ENCODE assay signal across 11 mouse cellular contexts in the genomic region with DNA sequence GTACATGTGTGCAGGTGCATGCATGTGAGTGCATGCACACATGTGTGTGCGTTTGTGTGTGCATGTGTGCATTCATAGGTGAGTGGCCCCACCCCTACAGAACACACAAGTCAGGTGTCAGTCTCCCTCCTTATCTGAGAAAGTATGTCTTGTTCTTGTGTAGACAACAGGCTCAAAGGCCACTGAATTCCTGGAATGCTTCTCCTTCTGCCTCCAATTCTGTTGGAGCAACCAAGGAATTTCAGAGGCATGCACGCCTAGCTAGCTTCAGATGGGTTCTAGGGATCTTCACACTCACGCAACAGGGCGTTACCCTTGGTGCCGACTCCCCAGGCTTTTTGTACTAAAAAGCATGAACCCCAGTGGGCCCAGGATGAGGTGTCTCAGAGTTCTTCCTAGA. TPM values are rescaled to one million over a fixed set of nuclear protein-coding genes. Genes with fewer than 3 reads are reported as not detected.
DNase-seq lines count a peak whose midpoint lies in the region; ATAC-seq lines count a peak whose summit lies in the region.
"Had no signal": no experiment of that assay in that cellular context is flagged by ENCODE, and none has a peak within 500 bp of the region (broad histone marks: within the 10 kb centered on the region; RNA-seq: fewer than 3 reads in every experiment).

No protein-coding gene starts in this region.

- peaks cover 33% of the 10 kb centered on the region for H3K4me1 ChIP-seq in forebrain, embryonic 12.5 days
- peaks cover 28% of the 10 kb centered on the region for H3K4me1 ChIP-seq in midbrain, embryonic 15.5 days

- DNase-seq in kidney, adult 8-10 months = peak; percentile 39 to 48
- no peak for DNase-seq in kidney, adult 18-20 months
- DNase-seq in R1 (ENCODE audit: low read depth, low spot score) = peak; percentile 87
- DNase-seq in layer of hippocampus, postnatal 10 days (ENCODE audit: low spot score in 2 of 2) = no peak
- DNase-seq: cerebellum, adult 9-10 months; heart, adult 11 months; liver, postnatal 0 days had no signal

- H3K27ac ChIP-seq in forebrain, embryonic 12.5 days = peak overlapping the region; percentile 84
- peak overlapping the region; percentile 76; the same call in 1 of the 2 replicates for H3K27ac ChIP-seq in midbrain, embryonic 15.5 days

- ATAC-seq in forebrain, embryonic 12.5 days (ENCODE audit: low FRiP score) = no peak
- no peak for ATAC-seq in midbrain, embryonic 15.5 days (replicated peaks)
- ATAC-seq in erythroblast, adult 5-6 weeks (replicated peaks; ENCODE audit: low FRiP score, poor library complexity, severe bottlenecking) = no peak
- ATAC-seq: liver, postnatal 0 days had no signal

- WGBS in forebrain, embryonic 12.5 days = 73% methylated on average over 5 of the region's 5 CpGs
- WGBS in midbrain, embryonic 15.5 days = 63% methylated on average over 5 of the region's 5 CpGs

- H3K4me3 ChIP-seq in forebrain, embryonic 12.5 days (replicated peaks) = no peak overlapping the region
- H3K4me3 ChIP-seq in midbrain, embryonic 15.5 days = no peak overlapping the region

- H3K9me3 ChIP-seq in forebrain, embryonic 12.5 days = no peaks in the 10 kb centered on the region
- no peaks in the 10 kb centered on the region for H3K9me3 ChIP-seq in midbrain, embryonic 15.5 days
- H3K9me3 ChIP-seq: G1E had no signal

- no peaks in the 10 kb centered on the region for H3K27me3 ChIP-seq in forebrain, embryonic 12.5 days
- no peaks in the 10 kb centered on the region for H3K27me3 ChIP-seq in midbrain, embryonic 15.5 days (replicated peaks)

- H3K9ac ChIP-seq in forebrain, embryonic 12.5 days = no peak overlapping the region
- no peak overlapping the region; the same call in 1 of the 2 replicates for H3K9ac ChIP-seq in midbrain, embryonic 15.5 days

- H3K4me2 ChIP-seq in forebrain, embryonic 12.5 days = no peak overlapping the region
- H3K4me2 ChIP-seq in midbrain, embryonic 15.5 days = no peak overlapping the region

- H3K36me3 ChIP-seq in forebrain, embryonic 12.5 days (replicated peaks) = peaks cover 90% of the 10 kb centered on the region
- peaks cover 47% of the 10 kb centered on the region for H3K36me3 ChIP-seq in midbrain, embryonic 15.5 days (replicated peaks)

RNA-seq across cellular contexts. Expression of a gene that starts 47.8 kb away (rescaled TPM):
- polyA plus RNA-seq in forebrain, embryonic 12.5 days (2016; fragmentation: Nextera tagmentation; extraction: Ambion mirVana) = 56.8 and 64.6 TPM in 2 replicates
- 36.3 and 38.6 TPM in 2 replicates for polyA plus RNA-seq in midbrain, embryonic 15.5 days (2015; fragmentation: Nextera tagmentation; extraction: Ambion mirVana)
- 100 to 1,000 TPM; 197 to 220 TPM for total RNA-seq in layer of hippocampus, postnatal 10 days (2021)
- 5.4 and 7.9 TPM in 2 replicates for total RNA-seq in erythroblast, adult 5-6 weeks (2015; ENCODE audit: low replicate concordance)
- 5.0 and 6.0 TPM in 2 replicates for total RNA-seq in erythroblast, adult 5-6 weeks (2017; ENCODE audit: low replicate concordance)

Comparison
In these comparisons a context has a peak if more than half of its experiments do, and no peak if none do; other contexts are left out.
1. DNase-seq: peak in kidney, adult 8-10 months (2 of 2) and R1 (single experiment); none in kidney, adult 18-20 months (single experiment) and layer of hippocampus, postnatal 10 days (0 of 2).
2. RNA of a gene that starts 47.8 kb away (total RNA-seq): 197 to 220 TPM in layer of hippocampus, postnatal 10 days; 5.0 to 7.9 TPM in erythroblast, adult 5-6 weeks; every median in the first group is over 10 times any median in the second.